Mouse (Mus musculus) heart, adult 2 months (tissue): ENCODE results near the gene Hexb.

ENCODE experiments used
- CTCF ChIP-seq: fragments of 200-600 bp; IDR thresholded peaks from 2 replicates; pipeline ENCODE4 v1.8.1; 2022; ENCODE audit warnings: antibody characterized with exemption, mild to moderate bottlenecking, moderate library complexity
- EP300 ChIP-seq: fragments of 200-500 bp; IDR thresholded peaks from 2 replicates; pipeline ENCODE4 v1.6.1; 2011; ENCODE audit warnings: low read depth, low read length, control low read depth; ENCODE audit not compliant: insufficient read depth
- POLR2A ChIP-seq: fragments of 200-500 bp; IDR thresholded peaks from 2 replicates; pipeline ENCODE4 v1.6.1; 2011; ENCODE audit warnings: mild to moderate bottlenecking, low read depth, low read length, control low read depth; ENCODE audit not compliant: insufficient read depth

- TF ChIP-seq POLR2A: no peak
- no peak for TF ChIP-seq EP300
- no peak for TF ChIP-seq CTCF
Measured at GRCm38 (mm10) chr13:97199123-97199522, 966 bp upstream of the Hexb start.
